Mouse (Mus musculus): ENCODE data around the gene Mettl7a3.

- TF ChIP-seq CTCF (IDR thresholded peaks at IDR 0.05; ENCODE audit: control insufficient read depth, insufficient read depth, insufficient replicate concordance, low read depth, low read length) (no peak), POLR2A (IDR thresholded peaks at IDR 0.05; ENCODE audit: control insufficient read depth, low read depth, low read length) (no peak)
Observed at GRCm38 (mm10) chr15:100346761-100347160, 12.0 kb downstream of the Mettl7a3 start.
